Mouse (Mus musculus) layer of hippocampus, adult 18-20 months (tissue): ENCODE data around the gene Hemk1. TPM values are rescaled to one million over a fixed set of nuclear protein-coding genes. Genes with fewer than 3 reads are reported as not detected.

Experiments
- DNase-seq, 2 experiments: peaks; one replicate each; pipeline ENCODE4 v3.0.0; 2022; ENCODE audit warnings: low spot score in 2 of 2
- total RNA-seq, 2 experiments: library from RNA; stranded (reverse); gene quantifications; 2 replicates each; pipeline ENCODE4 v1.2.3; 2021

The Hemk1 gene
- total RNA-seq, 2 experiments from 2014 or later = 14.5 to 14.9 TPM

- DNase-seq = no peak
Observed at GRCm38 (mm10) chr9:107343146-107343943, 5.2 kb upstream of the Hemk1 start.

GRCm38 (mm10) chr9:107342201-107342709, 4.1 kb upstream of the Hemk1 start:
- no peak for DNase-seq

GRCm38 (mm10) chr9:107340911-107341645, 2.9 kb upstream of the Hemk1 start:
- DNase-seq = no peak

- peak; percentile 87 to 96 for DNase-seq
Observed at GRCm38 (mm10) chr9:107340267-107340859, 2.2 kb upstream of the Hemk1 start, which contains the start of gene 6430571L13Rik. Gene 6430571L13Rik, plus strand, starts transcription at chr9:107340602.

DNA sequence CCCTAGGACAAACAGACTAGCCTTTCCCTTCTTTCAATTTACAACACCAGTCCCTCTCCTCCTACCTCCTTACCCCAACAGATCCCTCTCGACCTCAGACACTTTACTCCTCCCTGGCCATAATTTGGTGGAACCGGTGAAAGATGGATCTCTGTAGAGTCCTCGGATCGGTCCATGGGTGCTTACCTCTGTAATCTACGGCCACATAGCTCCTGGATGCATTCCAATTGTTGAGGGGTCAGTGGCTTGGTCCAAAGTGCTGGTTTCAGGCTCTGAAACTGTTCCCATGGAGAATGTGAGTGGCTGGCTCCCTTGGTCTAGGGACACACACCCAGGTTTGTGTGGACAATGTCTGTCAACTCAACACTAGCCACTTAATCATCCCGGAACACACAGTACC, 1.8 kb downstream of the Hemk1 start:
- no peak for DNase-seq

- peak; percentile 37 to 83 for DNase-seq
Observed at GRCm38 (mm10) chr9:107335909-107336308, 2.2 kb downstream of the Hemk1 start.

GRCm38 (mm10) chr9:107335046-107335445, 3.1 kb downstream of the Hemk1 start:
- DNase-seq = no peak

DNA sequence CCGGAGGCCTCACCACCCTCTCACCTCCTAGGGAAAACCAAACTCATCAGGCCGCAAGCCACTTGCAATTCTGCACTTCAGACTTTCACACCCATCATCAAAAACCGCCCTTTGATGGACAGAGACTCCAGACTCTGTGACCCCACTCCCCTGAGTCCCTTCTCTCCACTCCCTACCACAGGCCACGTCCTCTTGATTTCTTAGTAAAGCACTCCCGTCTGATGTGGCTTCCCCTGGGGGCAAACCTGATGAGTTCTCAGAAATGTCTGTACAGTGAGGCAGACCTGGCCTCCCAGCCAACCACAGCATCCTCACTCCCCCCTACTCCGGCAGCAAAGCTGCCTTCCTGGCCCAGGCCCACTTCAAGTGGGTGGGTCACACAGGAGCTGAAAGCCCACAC, 3.8 kb downstream of the Hemk1 start:
- no peak for DNase-seq

DNA sequence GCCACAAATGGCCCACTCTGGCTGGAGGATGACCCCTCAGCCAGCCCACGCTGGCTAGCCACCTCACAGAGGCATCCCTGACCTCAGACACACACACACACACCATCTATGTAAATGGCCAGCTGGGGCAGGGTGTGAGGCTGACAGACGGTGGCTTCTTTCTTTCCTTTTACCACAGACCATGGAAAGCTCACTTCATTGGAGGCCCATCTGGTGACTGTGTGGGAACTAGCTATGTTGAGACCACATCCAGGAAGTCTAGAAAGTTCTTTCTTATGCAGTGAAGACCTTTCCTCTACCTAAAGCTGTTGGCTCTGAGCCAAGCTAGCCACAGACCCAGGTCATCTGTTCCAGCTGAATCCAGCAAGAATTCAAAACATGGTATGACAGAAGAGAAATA, 4.5 kb downstream of the Hemk1 start:
- no peak for DNase-seq

DNA sequence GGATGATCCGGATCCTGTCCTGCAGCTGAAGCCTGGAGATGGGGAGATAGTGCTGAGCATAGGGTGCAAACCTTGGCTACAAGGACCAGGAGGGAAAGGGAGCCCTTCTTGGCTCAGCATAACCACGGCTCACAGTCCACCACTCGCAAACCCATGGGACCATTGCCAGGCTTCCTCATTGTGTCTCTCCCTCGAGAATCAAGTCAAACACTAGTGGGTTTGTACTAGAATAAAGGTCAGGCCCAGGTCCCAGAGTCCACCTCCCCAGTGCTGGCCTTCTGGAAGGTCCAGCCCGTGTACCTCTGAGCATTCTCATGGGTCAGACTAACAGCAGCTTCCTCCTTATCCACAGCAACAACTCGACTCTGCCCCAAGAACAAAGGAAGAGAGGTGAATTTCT, 7.4 kb downstream of the Hemk1 start:
- DNase-seq = no peak

DNA sequence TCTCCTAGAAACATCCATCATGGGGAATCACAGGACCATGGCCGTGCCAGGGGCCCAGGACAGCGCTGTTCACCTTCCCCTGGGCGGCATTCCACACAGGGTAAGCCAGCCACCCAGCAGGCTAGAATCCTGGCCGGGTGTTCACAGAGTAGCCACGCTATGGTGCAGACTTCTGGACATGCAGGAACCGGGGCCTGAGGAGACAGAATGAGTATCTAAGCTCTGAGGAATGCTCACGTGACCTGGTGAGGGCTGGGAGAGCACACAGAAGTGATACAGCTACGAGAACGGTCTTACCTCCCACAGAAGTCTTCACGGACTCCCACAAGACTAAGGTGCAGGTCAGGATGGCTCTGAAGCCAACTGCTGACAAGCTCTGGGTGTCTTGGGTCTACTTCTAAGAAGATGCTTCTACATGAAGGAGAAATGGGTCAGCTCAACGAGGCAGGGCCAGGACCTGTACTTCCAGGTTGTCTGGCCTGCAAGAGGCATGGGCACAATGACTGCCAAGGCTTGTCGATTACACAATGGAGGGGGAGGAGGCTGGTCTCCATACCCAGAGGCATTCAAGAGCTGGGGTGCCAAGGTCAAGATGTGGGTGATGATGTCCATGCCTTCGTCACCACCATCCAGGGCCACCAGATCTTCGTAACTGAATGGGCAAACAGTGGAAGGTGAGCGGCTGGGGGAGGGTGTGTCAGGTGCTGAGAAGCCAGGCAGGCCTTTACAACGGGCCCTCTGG, 10.1 kb downstream of the Hemk1 start:
- DNase-seq = no peak

DNA sequence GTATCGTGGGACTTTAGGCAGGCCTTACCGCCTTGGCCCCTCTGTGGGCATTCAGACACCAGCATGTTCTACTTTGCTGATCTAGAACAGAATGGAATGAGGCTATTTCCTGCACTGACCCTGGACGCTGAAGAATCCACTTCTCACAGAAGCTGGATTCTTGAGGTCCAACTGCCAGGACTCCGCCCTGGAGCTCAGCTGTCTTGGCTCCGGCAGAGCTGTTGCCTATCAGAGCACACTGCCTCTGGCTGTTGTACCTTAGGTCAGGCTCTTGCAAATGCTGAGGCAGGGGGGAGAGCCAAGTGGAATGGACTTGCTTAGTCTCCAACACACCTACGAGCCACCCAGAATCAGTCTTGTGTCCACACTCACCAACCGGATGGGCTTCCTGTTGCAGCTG, 12.2 kb downstream of the Hemk1 start:
- no peak for DNase-seq

- no peak for DNase-seq
Observed at GRCm38 (mm10) chr9:107324799-107325561, 13.2 kb downstream of the Hemk1 start.

GRCm38 (mm10) chr9:107323558-107323957, 14.6 kb downstream of the Hemk1 start:
- no peak for DNase-seq

GRCm38 (mm10) chr9:107322461-107323050, 15.6 kb downstream of the Hemk1 start:
- DNase-seq = no peak

- no peak for DNase-seq
Observed at GRCm38 (mm10) chr9:107315791-107316190, 22.4 kb downstream of the Hemk1 start.

DNA sequence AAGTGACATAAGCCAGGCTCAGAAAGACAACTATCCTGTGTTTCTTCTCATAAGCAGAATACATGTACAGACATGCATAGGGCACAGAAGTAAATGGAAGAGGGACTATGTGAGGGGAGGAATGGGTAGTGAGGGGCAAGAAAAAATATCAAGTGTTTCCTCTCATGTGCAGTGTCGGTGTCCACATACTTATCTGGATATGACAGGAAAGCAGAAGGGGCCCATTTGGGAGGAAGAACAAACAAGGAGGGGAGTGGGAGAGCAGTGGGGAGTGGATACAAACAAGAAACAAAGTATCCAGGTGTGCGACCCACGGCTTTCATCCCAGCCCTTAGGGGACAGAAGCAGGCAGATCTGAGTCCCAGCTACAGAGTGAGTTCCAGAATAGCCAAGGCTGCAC, 24.2 kb downstream of the Hemk1 start:
- no peak for DNase-seq

- no peak for DNase-seq
Observed at GRCm38 (mm10) chr9:107312811-107313584, 25.2 kb downstream of the Hemk1 start.

DNA sequence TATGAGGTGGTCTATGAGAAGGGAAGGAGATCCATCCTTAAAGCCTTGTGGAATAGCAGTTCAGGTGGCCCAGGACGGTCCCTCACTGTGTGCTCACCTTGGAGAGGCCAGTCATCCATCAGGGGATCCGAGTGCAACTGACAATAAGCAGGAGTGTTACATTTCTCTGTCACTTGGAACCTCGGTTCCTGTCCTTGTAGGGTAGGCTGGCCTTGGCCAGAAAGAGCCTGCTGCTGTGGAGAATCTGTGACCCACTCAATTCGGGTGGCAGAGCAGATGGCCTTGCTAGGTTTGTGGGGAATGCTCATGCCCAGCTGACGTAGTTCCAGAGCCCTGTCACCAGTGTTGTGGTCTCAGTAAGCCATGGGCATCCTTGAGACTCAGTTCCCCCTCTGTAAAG, 28.6 kb downstream of the Hemk1 start:
- no peak for DNase-seq
